Mouse (Mus musculus): ENCODE data around the gene Etd. TPM values are rescaled to one million over a fixed set of nuclear protein-coding genes. Genes with fewer than 3 reads are reported as not detected.
"Not testable (repeated sequence)": the region's sequence is repeated elsewhere in the genome, so short reads cannot be mapped to it uniquely, and the experiment has no call there.

Gene Etd
- total RNA-seq (2021), result not detected
- long read RNA-seq, experiment 1, result 0 reads
- long read RNA-seq, experiment 2, result 0 reads

DNA sequence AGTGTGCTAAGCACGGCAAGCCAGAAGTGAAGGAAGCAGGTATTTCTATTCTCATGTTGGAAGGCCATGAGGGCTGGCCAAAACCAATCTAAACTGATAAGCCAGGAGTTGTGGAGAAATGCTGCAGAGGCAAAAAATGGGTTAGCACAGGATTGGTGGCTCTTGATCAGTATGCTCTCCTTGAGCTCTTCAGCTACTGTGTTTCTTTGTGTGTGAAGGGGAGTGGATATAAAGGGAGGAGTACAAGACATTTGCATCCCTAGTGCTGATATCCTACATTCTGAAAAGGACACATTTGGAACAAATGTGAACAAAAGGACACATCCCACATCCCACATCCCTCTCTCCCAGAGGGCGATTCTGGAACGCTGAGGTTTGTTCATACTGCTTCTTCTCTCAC is at the start of gene Etd:
Etd (plus strand) TSS at position 301 of the 400 bp plus-strand sequence.
- DNase-seq (ENCODE audit: low spot score in 2 of 2), result no peak

- DNase-seq (ENCODE audit: low spot score in 2 of 2), result no peak
Measured at GRCm38 (mm10) chrX:53386362-53386761, 48.4 kb upstream of the Etd start.

GRCm38 (mm10) chrX:53432888-53433287 is 1.8 kb upstream of the Etd start:
- no peak for DNase-seq (ENCODE audit: low spot score in 2 of 2)

- DNase-seq (ENCODE audit: low spot score in 2 of 2), result no peak
Measured at GRCm38 (mm10) chrX:53459573-53459972, 24.9 kb downstream of the Etd start.

DNA sequence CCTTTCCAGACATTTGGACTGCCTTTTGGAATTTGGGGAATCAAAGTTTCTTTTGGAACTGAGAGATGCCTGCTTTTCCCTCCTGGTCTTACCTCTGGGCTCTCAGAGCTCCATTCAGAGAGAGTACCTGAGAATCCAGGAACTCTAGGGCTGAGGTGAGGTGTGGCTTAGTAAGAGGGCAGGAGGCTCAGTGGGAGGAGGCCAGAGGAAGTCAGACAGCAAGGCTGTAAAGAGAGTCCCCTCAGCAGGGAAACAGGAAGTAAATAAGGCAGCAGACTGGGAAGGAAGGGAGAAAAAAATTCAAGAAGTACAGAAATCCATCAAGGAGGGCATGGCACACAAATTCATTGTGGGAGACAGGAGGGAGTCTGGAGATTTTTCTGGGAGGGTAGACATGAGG is 29.5 kb downstream of the Etd start:
- DNase-seq (ENCODE audit: low spot score in 2 of 2), result not testable (repeated sequence)

Other genes starting within 250 kb of the Etd start
- 1 to 10 TPM; 1.1 to 1.4 TPM for gene Plac1, start 194.8 kb upstream of the Etd start, total RNA-seq (2021)
- 10 to 100 TPM; 15.6 to 24.5 TPM for gene Fam122b, start 165.1 kb upstream of the Etd start, total RNA-seq (2021)
- gene Fam122c, start 161.5 kb upstream of the Etd start, total RNA-seq (2021), result not detected
- gene Mospd1, start 64.4 kb upstream of the Etd start, total RNA-seq (2021), result 10 to 100 TPM; 68.7 to 86.5 TPM
- gene Rtl8c, start 173.1 kb downstream of the Etd start, total RNA-seq (2021), result 10 to 100 TPM; 20.6 to 22.4 TPM
- not detected for gene Gm14597, start 174.1 kb downstream of the Etd start, total RNA-seq (2021)
- 100 to 1,000 TPM; 114 to 144 TPM for gene Rtl8a, start 208.8 kb downstream of the Etd start, total RNA-seq (2021)
- gene Rtl8b, start 235.5 kb downstream of the Etd start, total RNA-seq (2021), result 100 to 1,000 TPM; 103 to 122 TPM